Mouse (Mus musculus) ES-E14 (cell line): Measurements from ENCODE around the gene Echs1. TPM values are rescaled to one million over a fixed set of nuclear protein-coding genes. Genes with fewer than 3 reads are reported as not detected.

Experiments used
- DNase-seq: peaks from one replicate; pipeline ENCODE4 v3.0.0-alpha.2; 2013; ENCODE audit warnings: low read depth, low spot score
- H3K27ac ChIP-seq: 2 replicates; pipeline ENCODE4 v1.5.1; 2012; ENCODE audit warnings: low read depth, mild to moderate bottlenecking, low read length, moderate library complexity, mixed read lengths; ENCODE audit not compliant: poor library complexity, insufficient read depth, severe bottlenecking
- H3K36me3 ChIP-seq: 2 replicates; pipeline ENCODE4 v1.6.1; 2012; ENCODE audit warnings: mild to moderate bottlenecking, low read length, moderate library complexity, mixed read lengths; ENCODE audit not compliant: control insufficient read depth, poor library complexity, insufficient read depth, severe bottlenecking
- H3K4me1 ChIP-seq, 2 experiments: fragments of 150-350 bp in 1 of 2; sonication (generic) in 1 of 2; 2 replicates each; pipeline ENCODE4 v1.6.1; 2012; ENCODE audit warnings: low read length in 2 of 2, mild to moderate bottlenecking in 1 of 2, mixed read lengths in 1 of 2; ENCODE audit not compliant: control insufficient read depth in 2 of 2, insufficient read depth in 2 of 2, poor library complexity in 1 of 2
- H3K4me3 ChIP-seq, 2 experiments: fragments of 150-350 bp in 1 of 2; sonication (generic) in 1 of 2; 2 replicates each; pipeline ENCODE4 v1.5.1; 2012; ENCODE audit warnings: low read length in 2 of 2, low read depth in 1 of 2, mild to moderate bottlenecking in 1 of 2, mixed read lengths in 1 of 2; ENCODE audit not compliant: insufficient read depth in 1 of 2, poor library complexity in 1 of 2, severe bottlenecking in 1 of 2
- H3K9ac ChIP-seq: 2 replicates; pipeline ENCODE4 v1.6.1; 2012; ENCODE audit warnings: low read depth, mild to moderate bottlenecking, low read length, mixed read lengths; ENCODE audit not compliant: poor library complexity, insufficient read depth, severe bottlenecking
- H3K9me3 ChIP-seq: fragments of 150-350 bp; sonication (generic); 2 replicates; pipeline ENCODE4 v1.6.1; 2012; ENCODE audit warnings: low read depth, mild to moderate bottlenecking, low read length; ENCODE audit not compliant: control insufficient read depth, insufficient read depth
- CHD2 ChIP-seq: IDR thresholded peaks from 2 replicates; pipeline ENCODE4 v1.6.1; 2014; ENCODE audit warnings: mild to moderate bottlenecking, low read depth, low read length, inconsistent platforms
- HCFC1 ChIP-seq: IDR thresholded peaks from 2 replicates; pipeline ENCODE4 v1.6.1; 2012; ENCODE audit warnings: low read length, inconsistent platforms, borderline replicate concordance; ENCODE audit not compliant: insufficient read depth
- MAFK ChIP-seq: IDR thresholded peaks from 2 replicates; pipeline ENCODE4 v1.6.1; 2014; ENCODE audit warnings: mild to moderate bottlenecking, low read depth, low read length, inconsistent platforms; ENCODE audit not compliant: insufficient read depth
- ZC3H11A ChIP-seq: IDR thresholded peaks from 2 replicates; pipeline ENCODE4 v1.6.1; 2012; ENCODE audit warnings: low read depth, mild to moderate bottlenecking, inconsistent platforms, low read length, borderline replicate concordance
- ZNF384 ChIP-seq: IDR thresholded peaks from 2 replicates; pipeline ENCODE4 v1.6.1; 2012; ENCODE audit warnings: low read depth, low read length, inconsistent platforms
- in situ Hi-C, 2 experiments: fragments of 600-800 bp; cut with MboI; formaldehyde crosslinking; loops; one replicate each; pipeline ENCODE4 v1.15.1; 2025; ENCODE audit warnings: low sequenced_read_pairs in 2 of 2, inconsistent platforms in 1 of 2; ENCODE audit not compliant: unreplicated experiment in 2 of 2
- total RNA-seq: library from RNA; depleted of rRNA; stranded (reverse); fragments of 300-350 nt; gene quantifications from 2 replicates; pipeline ENCODE4 v1.2.3, GENCODE M21; 2012

The Echs1 gene
- total RNA-seq, 1 experiment: 47.0 TPM

GRCm38 (mm10) chr7:140127911-140128310 lies 11.6 kb upstream of the Echs1 start:
- H3K4me3 ChIP-seq: no peak overlapping the region
- TF ChIP-seq ZC3H11A: no peak
- H3K27ac ChIP-seq: no peak overlapping the region
- DNase-seq: no peak
- peaks cover 9% of the 10 kb centered on the region; the same call in 1 of the 2 replicates for H3K36me3 ChIP-seq
- H3K9me3 ChIP-seq: no peaks in the 10 kb centered on the region
- in situ Hi-C loops: no loop called here
- no peak overlapping the region for H3K9ac ChIP-seq
- peaks cover 0 to 15% of the 10 kb centered on the region in 2 experiments; a peak in 1 of 4 replicates for H3K4me1 ChIP-seq

- DNase-seq: no peak
- Histone ChIP-seq H3K36me3 (peaks cover 5% of the 10 kb centered on the region; the same call in 1 of the 2 replicates), H3K4me3 (peak overlapping the region; percentile 5 to 16; a peak in 2 of 4 replicates), H3K4me1 (peaks cover 0 to 15% of the 10 kb centered on the region in 2 experiments; a peak in 1 of 4 replicates), H3K9me3 (no peaks in the 10 kb centered on the region), H3K27ac (no peak overlapping the region), H3K9ac (peak overlapping the region; percentile 4; the same call in 1 of the 2 replicates)
- no peak for TF ChIP-seq ZC3H11A
- no peak for TF ChIP-seq MAFK
- TF ChIP-seq HCFC1: no peak
- TF ChIP-seq CHD2: no peak
- no peak for TF ChIP-seq ZNF384
- in situ Hi-C loops: no loop called here
Observed at GRCm38 (mm10) chr7:140126934-140127333, 10.7 kb upstream of the Echs1 start.

DNA sequence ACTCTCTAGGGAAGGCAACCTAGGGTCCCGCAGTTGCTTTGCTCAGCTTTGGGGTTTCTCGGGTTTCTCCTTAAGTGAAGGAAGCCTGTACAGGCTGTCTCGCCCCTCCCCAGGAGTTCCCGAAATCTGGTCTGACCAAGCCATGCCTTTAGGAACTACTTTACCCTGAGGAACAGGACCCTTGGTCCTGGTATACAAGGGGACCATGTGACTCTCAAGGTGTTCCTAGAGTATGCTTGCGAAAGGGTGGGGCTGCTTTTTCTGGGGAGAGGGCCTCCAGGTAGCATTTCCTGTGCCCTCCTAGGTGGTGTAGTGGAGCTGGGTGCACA lies 9.7 kb upstream of the Echs1 start:
- no peak for DNase-seq
- H3K27ac ChIP-seq: no peak overlapping the region
- peaks cover 0 to 17% of the 10 kb centered on the region in 2 experiments; a peak in 1 of 4 replicates for H3K4me1 ChIP-seq
- peak overlapping the region; percentile 85 to 90 for H3K4me3 ChIP-seq
- in situ Hi-C loops: no loop called here
- peaks cover 2% of the 10 kb centered on the region; the same call in 1 of the 2 replicates for H3K36me3 ChIP-seq
- TF ChIP-seq HCFC1 (no peak), CHD2 (no peak), ZC3H11A (no peak), MAFK (no peak), ZNF384 (no peak)
- H3K9ac ChIP-seq: peak overlapping the region; percentile 88
- H3K9me3 ChIP-seq: no peaks in the 10 kb centered on the region

GRCm38 (mm10) chr7:140125278-140126021 lies 9.2 kb upstream of the Echs1 start:
- Histone ChIP-seq H3K9ac (peak overlapping the region; percentile 88), H3K4me1 (peaks cover 0 to 17% of the 10 kb centered on the region in 2 experiments; a peak in 1 of 4 replicates), H3K27ac (no peak overlapping the region), H3K4me3 (peak overlapping the region; percentile 85 to 90), H3K9me3 (no peaks in the 10 kb centered on the region), H3K36me3 (peaks cover 1% of the 10 kb centered on the region; the same call in 1 of the 2 replicates)
- DNase-seq: peak; percentile 92
- in situ Hi-C loops: no loop called here
- no peak for TF ChIP-seq CHD2
- TF ChIP-seq ZNF384: no peak
- TF ChIP-seq ZC3H11A: no peak
- TF ChIP-seq MAFK: no peak
- TF ChIP-seq HCFC1: no peak

DNA sequence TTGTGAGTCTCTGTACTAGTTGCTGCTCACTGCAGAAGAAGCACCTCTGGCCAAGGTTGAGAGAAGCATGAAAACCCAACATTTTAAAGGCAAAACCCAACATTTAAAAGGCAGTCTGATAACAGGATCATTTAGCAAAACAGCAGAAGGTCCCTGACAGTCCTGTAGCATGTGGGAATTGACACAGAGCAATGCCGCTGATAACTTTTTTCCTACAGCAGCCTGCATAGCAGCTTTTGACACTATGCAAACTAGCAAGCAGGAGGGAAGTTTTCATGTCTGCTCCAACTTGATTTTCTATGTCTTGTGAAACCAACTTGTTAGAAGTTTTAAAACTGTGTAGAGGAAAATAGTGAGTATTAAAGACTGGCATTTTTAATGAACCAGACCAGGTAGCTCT lies 8.1 kb upstream of the Echs1 start:
- H3K27ac ChIP-seq: no peak overlapping the region
- H3K9ac ChIP-seq: no peak overlapping the region
- no peak for DNase-seq
- H3K4me3 ChIP-seq: no peak overlapping the region
- H3K9me3 ChIP-seq: no peaks in the 10 kb centered on the region
- in situ Hi-C loops: no loop called here
- no peaks in the 10 kb centered on the region; the same call in 1 of the 2 replicates for H3K36me3 ChIP-seq
- peaks cover 0 to 17% of the 10 kb centered on the region in 2 experiments; a peak in 1 of 4 replicates for H3K4me1 ChIP-seq
- TF ChIP-seq CHD2 (no peak), ZNF384 (no peak), MAFK (no peak), ZC3H11A (no peak), HCFC1 (no peak)
